Mouse (Mus musculus) embryonic fibroblast, embryonic 13.5 days (primary cell): Measurements from ENCODE around the gene 4933402D24Rik.

Experiments
- CTCF ChIP-seq: IDR thresholded peaks from 2 replicates; pipeline ENCODE4 v1.5.1; 2011; ENCODE audit warnings: mild to moderate bottlenecking, control low read depth, low read length, moderate library complexity, borderline replicate concordance; ENCODE audit not compliant: insufficient read depth
- POLR2A ChIP-seq: IDR thresholded peaks from 2 replicates; pipeline ENCODE4 v1.6.1; 2011; ENCODE audit warnings: low read depth, mild to moderate bottlenecking, control low read depth, low read length, moderate library complexity

GRCm38 (mm10) chr1:63708876-63709275, 60.2 kb downstream of the 4933402D24Rik start:
- TF ChIP-seq CTCF (no peak), POLR2A (no peak)
